Mouse (Mus musculus) brain, adult 2 months (tissue): ENCODE results near the gene Dera.
A peak's percentile ranks its signal among the peaks of the same experiment; 100 is the strongest.

Experiments
- DNase-seq: peaks from one replicate; pipeline ENCODE4 v3.0.0; 2011; ENCODE audit warnings: low read depth, low spot score

The Dera gene

GRCm38 (mm10) chr6:137806342-137806741 is 52.0 kb downstream of the Dera start:
- DNase-seq, result no peak

- no peak for DNase-seq
These were observed 52.5 kb downstream of the Dera start for GRCm38 (mm10) chr6:137806806-137807205.

GRCm38 (mm10) chr6:137807296-137807695 is 53.0 kb downstream of the Dera start:
- DNase-seq, result no peak

GRCm38 (mm10) chr6:137808706-137809105 is 54.4 kb downstream of the Dera start:
- no peak for DNase-seq

GRCm38 (mm10) chr6:137810136-137810535 is 55.8 kb downstream of the Dera start:
- DNase-seq, result no peak

- DNase-seq, result peak; percentile 17
These were observed 59.7 kb downstream of the Dera start for GRCm38 (mm10) chr6:137814006-137814405.

GRCm38 (mm10) chr6:137816508-137816907 is 62.2 kb downstream of the Dera start:
- peak; percentile 29 for DNase-seq

- no peak for DNase-seq
These were observed 68.2 kb downstream of the Dera start for GRCm38 (mm10) chr6:137822550-137822949.

- no peak for DNase-seq
These were observed 70.0 kb downstream of the Dera start for GRCm38 (mm10) chr6:137824046-137825021.

- no peak for DNase-seq
These were observed 70.8 kb downstream of the Dera start for GRCm38 (mm10) chr6:137825022-137825613.

GRCm38 (mm10) chr6:137829056-137829776 is 74.9 kb downstream of the Dera start:
- DNase-seq, result peak; percentile 24

- no peak for DNase-seq
These were observed 82.5 kb downstream of the Dera start for GRCm38 (mm10) chr6:137836799-137837198.

GRCm38 (mm10) chr6:137843337-137843736 is 89.0 kb downstream of the Dera start:
- DNase-seq, result peak; percentile 75

- DNase-seq, result no peak
These were observed 103.2 kb downstream of the Dera start for GRCm38 (mm10) chr6:137857198-137858194.

GRCm38 (mm10) chr6:137869903-137870580 is 115.7 kb downstream of the Dera start:
- DNase-seq, result peak; percentile 43

GRCm38 (mm10) chr6:137870667-137871066 is 116.3 kb downstream of the Dera start:
- peak; percentile 82 for DNase-seq

- DNase-seq, result peak; percentile 74
These were observed 117.8 kb downstream of the Dera start for GRCm38 (mm10) chr6:137872055-137872735.

- DNase-seq, result no peak
These were observed 120.3 kb downstream of the Dera start for GRCm38 (mm10) chr6:137874471-137875244.

GRCm38 (mm10) chr6:137885644-137886043 is 131.3 kb downstream of the Dera start:
- no peak for DNase-seq
